Mouse (Mus musculus) lung, adult 2 months (tissue): ENCODE data around the gene Kif3a.

Experiments used
- CTCF ChIP-seq: fragments of 200-500 bp; IDR thresholded peaks from 2 replicates; pipeline ENCODE4 v1.5.1; 2011; ENCODE audit warnings: mild to moderate bottlenecking, low read length, control low read depth; ENCODE audit not compliant: insufficient read depth
- POLR2A ChIP-seq: fragments of 200-500 bp; IDR thresholded peaks from 2 replicates; pipeline ENCODE4 v1.6.1; 2011; ENCODE audit warnings: low read depth, mild to moderate bottlenecking, control low read depth, low read length, borderline replicate concordance; ENCODE audit errors: extremely low read depth

DNA sequence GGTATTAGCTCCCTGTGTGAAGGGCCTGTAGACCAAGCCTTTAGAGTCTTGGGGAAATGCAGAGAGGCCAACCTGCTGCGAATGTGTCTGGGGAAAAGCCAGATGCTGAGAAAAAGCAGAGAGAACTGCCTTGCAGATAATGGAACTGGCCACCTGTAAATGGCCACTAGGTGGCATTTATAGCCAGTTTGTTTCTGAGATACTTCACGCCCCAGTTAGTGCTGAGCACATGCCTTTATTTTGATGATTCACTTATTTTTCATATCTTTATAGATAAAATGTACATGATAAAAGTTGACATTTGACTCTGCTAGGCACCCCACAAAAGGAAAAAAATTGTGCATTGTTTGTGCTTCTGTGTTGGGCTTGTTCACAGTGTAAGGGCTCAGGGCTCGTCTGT is 17.7 kb downstream of the Kif3a start:
- TF ChIP-seq CTCF (no peak), POLR2A (no peak)
